Mouse (Mus musculus) heart, embryonic 16.5 days (tissue): ENCODE data around the gene St6galnac3. TPM values are rescaled to one million over a fixed set of nuclear protein-coding genes. Genes with fewer than 3 reads are reported as not detected.

Experiments
- ATAC-seq: fragments of 200-750 bp; cut with Nextera tagmentation; replicated peaks from 2 replicates; pipeline ENCODE4 v1.8.0; 2017; ENCODE audit warnings: moderate number of reproducible peaks; ENCODE audit not compliant: insufficient read depth, low FRiP score; ENCODE audit errors: extremely low read depth
- H3K27ac ChIP-seq: fragments of 300-500 bp; sonication (generic); 2 replicates; pipeline ENCODE4 v1.5.1; 2014; ENCODE audit warnings: mild to moderate bottlenecking, low read length, control low read depth, moderate library complexity
- H3K27me3 ChIP-seq: fragments of 300-500 bp; sonication (generic); 2 replicates; pipeline ENCODE4 v1.6.1; 2014; ENCODE audit warnings: low read length, mixed read lengths; ENCODE audit not compliant: control insufficient read depth, insufficient read depth
- H3K36me3 ChIP-seq: fragments of 300-500 bp; sonication (generic); 2 replicates; pipeline ENCODE4 v1.6.1; 2014; ENCODE audit not compliant: control insufficient read depth, insufficient read depth
- H3K4me1 ChIP-seq: fragments of 300-500 bp; sonication (generic); 2 replicates; pipeline ENCODE4 v1.6.1; 2014; ENCODE audit warnings: low read length, mixed read lengths; ENCODE audit not compliant: control insufficient read depth, insufficient read depth
- H3K4me2 ChIP-seq: fragments of 300-500 bp; sonication (generic); 2 replicates; pipeline ENCODE4 v1.6.1; 2014; ENCODE audit warnings: low read depth, mild to moderate bottlenecking, control low read depth, low read length
- H3K4me3 ChIP-seq: fragments of 300-500 bp; sonication (generic); 2 replicates; pipeline ENCODE4 v1.5.1; 2014; ENCODE audit warnings: mild to moderate bottlenecking, control low read depth, low read length
- H3K9ac ChIP-seq: fragments of 300-500 bp; sonication (generic); 2 replicates; pipeline ENCODE4 v1.6.1; 2014; ENCODE audit warnings: low read length, control low read depth
- H3K9me3 ChIP-seq: fragments of 300-500 bp; sonication (generic); replicated peaks from 2 replicates; pipeline ENCODE4 v1.6.1; 2016; ENCODE audit warnings: low read length; ENCODE audit not compliant: control insufficient read depth
- WGBS: fragments of 180-500 bp; shearing (Covaris S2); extraction: QIAGEN DNeasy Blood & Tissue Kit; methylation state at CpG from one replicate; pipeline ENCODE4 v1.1.7; 2014; 5-methylcytosine and 5-hydroxymethylcytosine counted together
- polyA plus RNA-seq: library from polyadenylated mRNA; unstranded; fragments of >200 nt; fragmentation: Nextera tagmentation; extraction: Ambion mirVana; gene quantifications from 2 replicates; pipeline ENCODE4 v1.2.1, GENCODE M21; 2015

St6galnac3 gene
- polyA plus RNA-seq, 1 experiment from 2014 or later = 20.8 TPM

DNA sequence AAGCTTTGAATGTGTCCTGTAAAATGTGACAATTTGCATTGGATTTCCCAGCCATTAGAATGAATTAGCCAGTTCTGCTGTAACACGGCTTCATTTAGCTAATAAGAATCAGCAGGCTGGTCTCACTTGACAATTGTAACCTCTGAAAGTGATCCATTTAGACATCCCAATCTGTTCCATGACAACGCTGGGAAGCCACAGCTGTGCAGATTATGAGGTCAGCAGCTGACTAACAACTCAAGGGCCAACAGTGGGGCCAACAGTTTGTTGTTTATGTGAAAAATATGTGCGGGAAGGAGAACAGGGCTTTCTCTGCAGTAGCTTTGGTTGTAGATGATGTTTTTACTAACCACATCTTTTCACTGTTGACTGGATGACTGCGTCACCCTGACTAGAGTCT lies 308.6 kb downstream of the St6galnac3 start:
- Histone ChIP-seq H3K27ac (no peak overlapping the region), H3K4me2 (no peak overlapping the region), H3K4me1 (0 out of 2 replicates have a peak, but pooled peaks cover 2% of the 10 kb centered on the region), H3K9me3 (no peaks in the 10 kb centered on the region), H3K4me3 (no peak overlapping the region), H3K36me3 (no peaks in the 10 kb centered on the region), H3K27me3 (no peaks in the 10 kb centered on the region), H3K9ac (no peak overlapping the region)
- WGBS = 82% methylated on average over 4 of the region's 4 CpGs
- no peak for ATAC-seq

DNA sequence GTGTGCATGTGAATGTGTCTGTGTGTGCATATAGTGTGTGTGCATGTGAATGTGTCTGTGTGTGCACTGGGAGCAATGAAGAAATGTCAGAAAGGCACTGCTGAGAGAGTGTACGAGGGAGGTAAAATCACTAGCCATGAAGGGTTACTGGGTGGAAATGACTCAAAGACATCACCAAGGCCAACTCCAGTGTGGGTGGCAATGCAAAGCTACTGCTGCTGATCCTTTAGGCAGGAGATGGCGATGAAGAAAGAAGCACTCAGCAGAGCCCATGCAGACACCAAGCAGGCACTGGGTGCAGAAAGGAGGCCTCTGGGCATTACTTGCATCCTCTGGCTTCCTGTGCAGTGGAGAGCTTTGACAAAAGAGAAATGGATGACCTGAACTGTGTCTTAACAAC lies 310.8 kb downstream of the St6galnac3 start:
- no peaks in the 10 kb centered on the region for H3K36me3 ChIP-seq
- 79% methylated on average over 2 of the region's 2 CpGs for WGBS
- H3K9ac ChIP-seq = no peak overlapping the region
- no peak overlapping the region for H3K4me2 ChIP-seq
- no peaks in the 10 kb centered on the region for H3K9me3 ChIP-seq
- H3K4me3 ChIP-seq = no peak overlapping the region
- ATAC-seq = no peak
- H3K27ac ChIP-seq = no peak overlapping the region
- H3K27me3 ChIP-seq = no peaks in the 10 kb centered on the region
- H3K4me1 ChIP-seq = no peaks in the 10 kb centered on the region

DNA sequence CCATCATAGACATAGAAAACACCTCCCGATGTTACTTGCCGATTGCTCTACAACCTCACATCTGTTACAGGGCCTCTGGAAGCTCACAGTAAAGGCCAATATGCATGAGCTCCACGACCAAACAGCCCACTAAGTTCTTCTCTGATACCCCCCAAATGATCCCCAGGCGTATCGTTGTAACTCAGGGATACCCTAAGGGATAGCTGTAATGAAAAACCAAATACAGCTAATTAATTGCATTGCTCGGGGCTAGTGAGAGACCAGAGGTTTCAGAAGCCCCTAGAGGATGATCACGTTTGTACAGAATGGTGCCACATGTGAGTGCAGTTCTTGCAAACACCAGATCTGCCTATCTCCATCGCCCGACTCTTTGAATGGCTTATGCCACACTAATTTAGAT lies 315.7 kb downstream of the St6galnac3 start:
- H3K4me3 ChIP-seq = no peak overlapping the region
- WGBS = 81% methylated on average over 9 of the region's 9 CpGs
- H3K9ac ChIP-seq = no peak overlapping the region
- no peak overlapping the region for H3K27ac ChIP-seq
- H3K4me1 ChIP-seq = no peaks in the 10 kb centered on the region
- no peak for ATAC-seq
- no peaks in the 10 kb centered on the region for H3K36me3 ChIP-seq
- no peak overlapping the region for H3K4me2 ChIP-seq
- no peaks in the 10 kb centered on the region for H3K27me3 ChIP-seq
- no peaks in the 10 kb centered on the region for H3K9me3 ChIP-seq

DNA sequence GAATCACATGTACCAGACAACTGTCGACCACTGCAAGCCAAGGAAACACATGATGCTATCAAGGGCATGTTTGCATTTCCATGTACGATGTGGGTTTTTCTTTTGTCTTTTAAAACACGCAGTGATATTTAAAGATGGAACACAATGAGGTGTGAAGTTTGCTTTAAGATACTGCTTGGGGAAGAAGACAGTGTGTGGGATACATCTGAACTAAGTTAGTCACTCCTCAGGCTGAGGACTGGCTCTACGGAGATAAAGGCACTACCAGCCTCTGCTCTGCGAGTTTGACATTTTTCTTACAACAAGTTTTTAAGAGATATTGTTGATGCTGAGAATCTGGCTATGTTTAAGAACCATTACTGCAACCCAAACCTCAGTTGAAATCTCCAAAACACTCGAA lies 316.6 kb downstream of the St6galnac3 start:
- Histone ChIP-seq H3K27ac (no peak overlapping the region), H3K4me3 (no peak overlapping the region), H3K4me2 (no peak overlapping the region), H3K9ac (no peak overlapping the region), H3K27me3 (no peaks in the 10 kb centered on the region), H3K4me1 (no peaks in the 10 kb centered on the region), H3K36me3 (no peaks in the 10 kb centered on the region), H3K9me3 (no peaks in the 10 kb centered on the region)
- ATAC-seq = no peak
- 81% methylated on average over 6 of the region's 6 CpGs for WGBS

DNA sequence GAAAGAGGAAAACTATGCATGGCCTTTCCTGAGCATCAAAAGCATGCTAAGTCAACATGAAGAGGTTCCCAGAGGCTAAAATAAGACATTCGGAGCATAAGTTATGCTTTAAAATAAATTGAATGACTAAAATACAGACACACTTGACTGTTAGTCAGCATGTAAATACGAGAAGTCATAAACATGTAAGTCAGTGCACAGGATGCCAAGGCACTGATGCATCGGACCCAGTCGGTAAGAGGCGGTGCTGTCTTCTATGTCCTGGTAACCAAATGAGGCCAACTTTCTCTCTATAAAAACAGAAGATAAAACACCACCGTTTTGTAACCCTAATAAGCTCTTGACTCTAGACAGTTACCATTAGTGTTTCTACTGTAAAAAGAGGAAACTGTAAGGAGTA lies 317.3 kb downstream of the St6galnac3 start:
- H3K36me3 ChIP-seq = no peaks in the 10 kb centered on the region
- no peaks in the 10 kb centered on the region for H3K4me1 ChIP-seq
- no peak overlapping the region for H3K9ac ChIP-seq
- H3K9me3 ChIP-seq = no peaks in the 10 kb centered on the region
- H3K4me3 ChIP-seq = no peak overlapping the region
- no peak for ATAC-seq
- no peak overlapping the region for H3K27ac ChIP-seq
- WGBS = 88% methylated on average over 6 of the region's 6 CpGs
- no peak overlapping the region for H3K4me2 ChIP-seq
- no peaks in the 10 kb centered on the region for H3K27me3 ChIP-seq

DNA sequence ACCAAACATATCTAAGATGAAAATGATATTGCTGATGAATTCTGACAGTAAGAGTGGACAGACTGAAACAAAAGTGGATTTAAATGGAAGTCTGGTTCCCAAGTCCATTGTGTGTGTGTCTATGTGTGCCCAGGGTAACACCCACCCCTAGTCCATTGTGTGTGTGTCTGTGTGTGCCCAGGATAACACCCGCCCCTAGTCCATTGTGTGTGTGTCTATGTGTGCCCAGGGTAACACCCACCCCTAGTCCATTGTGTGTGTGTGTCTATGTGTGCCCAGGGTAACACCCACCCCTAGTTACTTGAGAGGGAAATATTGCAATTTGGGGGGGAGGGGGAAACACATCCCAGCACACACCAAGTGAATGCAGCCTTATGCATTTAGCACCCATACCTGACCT lies 318.1 kb downstream of the St6galnac3 start:
- H3K4me3 ChIP-seq = no peak overlapping the region
- no peak overlapping the region for H3K4me2 ChIP-seq
- no peak overlapping the region for H3K27ac ChIP-seq
- no peaks in the 10 kb centered on the region for H3K27me3 ChIP-seq
- 94% methylated on average over 1 of the region's 1 CpGs for whole genome bisulfite sequencing
- ATAC-seq = no peak
- no peaks in the 10 kb centered on the region for H3K9me3 ChIP-seq
- H3K4me1 ChIP-seq = no peaks in the 10 kb centered on the region
- H3K9ac ChIP-seq = no peak overlapping the region
- H3K36me3 ChIP-seq = no peaks in the 10 kb centered on the region

DNA sequence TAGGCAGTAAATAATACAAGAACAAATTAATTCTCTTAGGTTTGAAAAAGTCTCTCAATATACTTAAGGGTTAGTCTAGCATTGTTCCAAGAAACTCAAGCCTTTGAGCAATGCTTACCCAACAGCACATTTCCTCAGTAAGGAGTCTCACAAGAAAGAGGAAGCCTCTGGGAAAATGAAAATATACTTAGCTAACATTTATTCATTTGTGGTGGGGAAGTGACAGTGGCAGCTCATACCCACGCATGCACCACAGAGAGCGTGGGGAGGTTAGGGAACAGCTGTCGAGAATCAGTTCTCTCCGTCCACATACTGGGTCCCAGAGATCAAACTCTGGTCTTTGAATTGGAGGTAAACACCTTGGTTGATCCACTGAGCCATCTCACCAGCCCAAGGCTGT lies 318.8 kb downstream of the St6galnac3 start:
- 83% methylated on average over 4 of the region's 4 CpGs for WGBS
- H3K4me3 ChIP-seq = no peak overlapping the region
- no peaks in the 10 kb centered on the region for H3K27me3 ChIP-seq
- no peaks in the 10 kb centered on the region for H3K9me3 ChIP-seq
- H3K4me2 ChIP-seq = no peak overlapping the region
- no peak for ATAC-seq
- no peak overlapping the region for H3K9ac ChIP-seq
- no peak overlapping the region for H3K27ac ChIP-seq
- H3K36me3 ChIP-seq = no peaks in the 10 kb centered on the region
- H3K4me1 ChIP-seq = no peaks in the 10 kb centered on the region

DNA sequence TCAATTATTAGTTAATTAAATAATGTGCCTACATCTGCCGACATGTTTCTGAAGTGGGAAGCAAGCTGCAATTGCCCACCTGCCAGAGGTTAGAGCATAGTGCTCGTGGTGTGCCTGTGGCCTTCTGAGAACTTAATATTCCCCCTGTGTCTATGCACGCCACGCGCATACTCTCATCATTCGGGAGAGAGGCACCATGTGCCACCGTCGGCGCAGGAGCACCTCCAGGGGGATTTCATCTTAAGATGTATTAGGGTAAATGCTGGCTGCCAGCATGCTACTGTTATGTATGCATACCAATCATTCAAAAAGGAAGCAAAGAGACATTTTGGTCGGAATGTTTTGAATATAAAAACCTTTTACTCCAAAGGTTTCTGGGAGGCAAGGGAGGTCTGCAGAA lies 319.3 kb downstream of the St6galnac3 start:
- no peak overlapping the region for H3K4me2 ChIP-seq
- H3K27ac ChIP-seq = no peak overlapping the region
- no peaks in the 10 kb centered on the region for H3K4me1 ChIP-seq
- no peaks in the 10 kb centered on the region for H3K9me3 ChIP-seq
- no peaks in the 10 kb centered on the region for H3K36me3 ChIP-seq
- no peak overlapping the region for H3K4me3 ChIP-seq
- ATAC-seq = no peak
- H3K27me3 ChIP-seq = no peaks in the 10 kb centered on the region
- WGBS = 89% methylated on average over 10 of the region's 10 CpGs
- no peak overlapping the region for H3K9ac ChIP-seq

DNA sequence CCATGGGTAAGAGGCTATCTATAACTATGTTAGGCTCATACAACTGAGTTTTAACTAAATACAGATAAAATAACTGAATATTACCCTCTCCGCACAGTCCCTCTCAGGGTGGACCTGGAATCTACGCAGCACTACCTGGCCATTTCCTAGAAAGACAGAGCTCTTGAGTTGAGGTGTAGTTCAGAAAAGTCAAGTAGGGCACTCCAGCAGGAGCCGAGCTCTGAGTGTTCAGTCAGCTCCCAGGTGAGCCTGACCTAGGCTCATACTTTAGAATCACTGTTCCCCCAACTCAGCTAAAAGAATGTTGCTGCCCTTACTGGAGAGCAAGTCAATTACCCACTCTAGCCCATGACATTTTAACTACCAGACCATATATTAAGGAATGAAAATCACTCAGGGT lies 324.7 kb downstream of the St6galnac3 start:
- no peak overlapping the region for H3K4me3 ChIP-seq
- H3K27ac ChIP-seq = no peak overlapping the region
- H3K9me3 ChIP-seq = no peaks in the 10 kb centered on the region
- no peaks in the 10 kb centered on the region for H3K36me3 ChIP-seq
- no peaks in the 10 kb centered on the region for H3K27me3 ChIP-seq
- ATAC-seq = no peak
- H3K9ac ChIP-seq = no peak overlapping the region
- no peaks in the 10 kb centered on the region for H3K4me1 ChIP-seq
- 79% methylated on average over 3 of the region's 3 CpGs for WGBS
- H3K4me2 ChIP-seq = no peak overlapping the region

DNA sequence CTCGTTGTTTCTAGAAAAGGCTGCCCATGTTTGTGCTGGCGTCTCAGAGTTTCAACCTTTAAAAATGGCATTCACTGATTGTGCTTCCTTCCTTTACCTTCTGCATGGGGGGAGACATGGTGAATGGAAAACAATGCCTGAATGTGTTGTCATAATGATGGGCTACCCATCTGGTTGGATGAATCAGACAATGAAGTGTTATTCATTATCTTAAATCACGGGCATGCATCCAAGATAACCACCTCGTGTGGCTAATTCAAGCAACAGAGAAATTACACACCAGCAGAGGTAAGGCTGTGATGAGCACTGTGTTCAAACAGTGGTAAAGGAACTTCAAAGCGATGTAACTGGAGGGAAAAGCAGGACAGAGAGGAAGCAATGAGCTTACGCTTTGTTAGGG lies 325.4 kb downstream of the St6galnac3 start:
- ATAC-seq = no peak
- no peak overlapping the region for H3K4me3 ChIP-seq
- H3K4me1 ChIP-seq = no peaks in the 10 kb centered on the region
- no peaks in the 10 kb centered on the region for H3K27me3 ChIP-seq
- no peaks in the 10 kb centered on the region for H3K36me3 ChIP-seq
- no peak overlapping the region for H3K27ac ChIP-seq
- no peaks in the 10 kb centered on the region for H3K9me3 ChIP-seq
- H3K9ac ChIP-seq = no peak overlapping the region
- 59% methylated on average over 6 of the region's 6 CpGs for WGBS
- no peak overlapping the region for H3K4me2 ChIP-seq
